Mouse (Mus musculus) heart, adult 2 months (tissue): ENCODE results near the gene Akr1b7.

Experiments
- CTCF ChIP-seq: fragments of 200-600 bp; IDR thresholded peaks from 2 replicates; pipeline ENCODE4 v1.8.1; 2022; ENCODE audit warnings: antibody characterized with exemption, mild to moderate bottlenecking, moderate library complexity
- POLR2A ChIP-seq: fragments of 200-500 bp; IDR thresholded peaks from 2 replicates; pipeline ENCODE4 v1.6.1; 2011; ENCODE audit warnings: mild to moderate bottlenecking, low read depth, low read length, control low read depth; ENCODE audit not compliant: insufficient read depth

DNA sequence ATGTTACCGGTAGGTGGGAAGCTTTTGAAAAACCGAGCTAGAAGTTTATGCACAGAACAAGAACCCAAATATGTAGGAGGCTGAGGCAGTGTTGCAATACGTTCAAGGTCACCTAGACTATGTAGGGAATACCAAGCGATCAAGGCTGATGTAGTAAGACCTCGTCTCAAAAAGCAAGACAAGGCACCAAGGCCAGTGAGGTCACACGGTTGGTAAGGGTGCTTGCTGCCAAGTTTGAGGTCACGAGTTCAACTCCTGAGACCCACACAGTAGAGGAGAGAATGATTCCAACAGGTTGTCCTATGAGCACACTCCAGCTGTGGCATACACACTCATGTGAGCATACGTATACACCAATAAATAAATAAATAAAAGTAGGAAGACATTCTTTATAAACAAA, 42.1 kb upstream of the Akr1b7 start:
- no peak for TF ChIP-seq POLR2A
- TF ChIP-seq CTCF, result no peak
